ENCODE assay signal across 8 mouse cellular contexts in the genomic region with DNA sequence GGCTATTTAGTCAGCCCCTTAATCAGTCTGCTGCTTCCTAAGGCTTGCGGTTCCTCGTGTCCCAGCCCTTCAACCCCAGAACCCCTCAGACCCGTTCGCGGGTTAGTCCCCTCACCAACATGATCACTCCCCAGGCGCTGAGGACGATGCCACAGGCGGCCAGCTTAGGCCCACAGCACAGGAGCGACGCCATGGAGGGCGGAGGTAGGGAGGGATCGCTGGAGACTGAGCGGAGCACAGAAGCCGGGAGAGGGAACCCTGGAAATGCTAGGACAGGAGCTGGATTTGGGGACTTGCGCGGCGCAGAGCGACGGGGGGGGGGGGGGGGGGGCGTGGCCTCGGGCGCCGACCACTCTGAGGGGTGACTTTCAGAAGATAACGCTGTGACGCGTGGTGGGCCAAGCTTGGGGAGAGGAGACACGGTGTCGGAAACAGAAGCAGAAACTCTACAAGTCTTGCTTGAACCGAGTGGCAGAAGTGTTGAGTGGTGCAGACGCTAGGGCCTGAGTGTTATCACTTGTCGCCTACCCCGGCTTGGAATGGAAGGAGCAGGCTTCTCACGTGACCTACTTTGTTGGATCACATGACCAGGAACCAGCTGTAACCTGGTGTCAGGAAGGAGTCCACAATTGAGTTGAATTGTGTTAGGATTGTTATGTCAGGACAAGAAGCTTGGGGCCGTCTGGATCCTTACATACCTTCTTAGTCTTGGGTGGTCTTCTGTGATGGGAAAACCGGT. TPM values are rescaled to one million over a fixed set of nuclear protein-coding genes. Genes with fewer than 3 reads are reported as not detected.
DNase-seq lines count a peak whose midpoint lies in the region; ATAC-seq lines count a peak whose summit lies in the region.

A gene (minus strand): TSS at position 290 of the 739 bp plus-strand sequence.
A gene (minus strand): TSS at position 302 of the 739 bp plus-strand sequence.

- H3K4me1 ChIP-seq in embryonic facial prominence, embryonic 11.5 days (ENCODE audit: control insufficient read depth, insufficient read depth, low read length), result no peaks in the 10 kb centered on the region; the same call in 1 of the 2 replicates
- peaks cover 31% of the 10 kb centered on the region for H3K4me1 ChIP-seq in limb, embryonic 13.5 days
- peaks cover 29% of the 10 kb centered on the region for H3K4me1 ChIP-seq in midbrain, embryonic 15.5 days

- under 1% methylated on average over 33 of the region's 35 CpGs for WGBS in embryonic facial prominence, embryonic 11.5 days
- under 1% methylated on average over 30 of the region's 35 CpGs for WGBS in limb, embryonic 13.5 days
- under 1% methylated on average over 28 of the region's 35 CpGs for WGBS in midbrain, embryonic 15.5 days

- H3K9me3 ChIP-seq in embryonic facial prominence, embryonic 11.5 days (replicated peaks; ENCODE audit: control insufficient read depth, low read length), result no peaks in the 10 kb centered on the region
- H3K9me3 ChIP-seq in limb, embryonic 13.5 days, result no peaks in the 10 kb centered on the region
- H3K9me3 ChIP-seq in midbrain, embryonic 15.5 days, result no peaks in the 10 kb centered on the region

- no peaks in the 10 kb centered on the region for H3K27me3 ChIP-seq in embryonic facial prominence, embryonic 11.5 days (ENCODE audit: control insufficient read depth, insufficient read depth, low read length)
- peaks cover 8% of the 10 kb centered on the region for H3K27me3 ChIP-seq in limb, embryonic 13.5 days
- peaks cover 2% of the 10 kb centered on the region; the same call in 1 of the 2 replicates for H3K27me3 ChIP-seq in midbrain, embryonic 15.5 days (replicated peaks)

- peak within 1 kb of the TSS; percentile 87 for H3K4me3 ChIP-seq in embryonic facial prominence, embryonic 11.5 days (ENCODE audit: low read depth, low read length)
- H3K4me3 ChIP-seq in limb, embryonic 13.5 days, result peak within 1 kb of the TSS; percentile 95
- H3K4me3 ChIP-seq in midbrain, embryonic 15.5 days, result peak within 1 kb of the TSS; percentile 96

- H3K36me3 ChIP-seq in embryonic facial prominence, embryonic 11.5 days (replicated peaks; ENCODE audit: control insufficient read depth, insufficient read depth, low read depth, low read length), result no peaks in the 10 kb centered on the region
- H3K36me3 ChIP-seq in limb, embryonic 13.5 days, result peaks cover 13% of the 10 kb centered on the region
- H3K36me3 ChIP-seq in midbrain, embryonic 15.5 days (replicated peaks), result peaks cover 5% of the 10 kb centered on the region; the same call in 1 of the 2 replicates

- H3K27ac ChIP-seq in embryonic facial prominence, embryonic 11.5 days (replicated peaks; ENCODE audit: low read depth, low read length), result peak within 1 kb of the TSS; percentile 28; the same call in 1 of the 2 replicates
- H3K27ac ChIP-seq in limb, embryonic 13.5 days, result peak within 1 kb of the TSS; percentile 67
- H3K27ac ChIP-seq in midbrain, embryonic 15.5 days, result peak within 1 kb of the TSS; percentile 93

- peak; percentile 17; the same call in 1 of the 2 replicates for ATAC-seq in embryonic facial prominence, embryonic 11.5 days (replicated peaks; ENCODE audit: insufficient number of reproducible peaks, low FRiP score, low TSS enrichment, low read depth)
- peak; percentile 46 for ATAC-seq in limb, embryonic 13.5 days (ENCODE audit: low FRiP score, low read depth)
- ATAC-seq in midbrain, embryonic 15.5 days (replicated peaks), result peak; percentile 49

- peak within 1 kb of the TSS; percentile 91 for H3K4me2 ChIP-seq in embryonic facial prominence, embryonic 11.5 days (ENCODE audit: low read depth, low read length)
- peak within 1 kb of the TSS; percentile 98 for H3K4me2 ChIP-seq in limb, embryonic 13.5 days (replicated peaks)
- H3K4me2 ChIP-seq in midbrain, embryonic 15.5 days, result peak within 1 kb of the TSS; percentile 92

- peak; percentile 76 to 81 for DNase-seq in urinary bladder, adult 18-20 months (ENCODE audit: low spot score in 2 of 2)
- DNase-seq in urinary bladder, postnatal 10 days (ENCODE audit: low spot score), result no peak
- peak; percentile 91 for DNase-seq in embryonic facial prominence, embryonic 11.5 days (ENCODE audit: low spot score)
- peak; percentile 89 for DNase-seq in heart, adult 8-10 months (ENCODE audit: low spot score)
- DNase-seq in kidney, adult 8-10 months, result peak; percentile 85 to 88
- DNase-seq in spleen, adult 18-20 months, result peak; percentile 61 to 75

- peak within 1 kb of the TSS; percentile 88 for H3K9ac ChIP-seq in embryonic facial prominence, embryonic 11.5 days (replicated peaks; ENCODE audit: low read length)
- H3K9ac ChIP-seq in limb, embryonic 13.5 days, result peak within 1 kb of the TSS; percentile 90
- H3K9ac ChIP-seq in midbrain, embryonic 15.5 days, result peak within 1 kb of the TSS; percentile 97

RNA-seq across cellular contexts. Expression of the first gene that starts in this region (rescaled TPM):
- 7.5 and 9.1 TPM in 2 replicates for polyA plus RNA-seq in embryonic facial prominence, embryonic 11.5 days (2014; fragmentation: Nextera tagmentation; extraction: Ambion mirVana)
- 1 to 10 TPM; 1.2 to 2.7 (median 2.4) TPM for total RNA-seq in heart, adult 8-10 months (2022)
- 11.6 and 12.1 TPM in 2 replicates for polyA plus RNA-seq in limb, embryonic 13.5 days (2015; fragmentation: Nextera tagmentation; extraction: Ambion mirVana)
- 13.0 and 14.1 TPM in 2 replicates for polyA plus RNA-seq in midbrain, embryonic 15.5 days (2015; fragmentation: Nextera tagmentation; extraction: Ambion mirVana)

RNA-seq across cellular contexts. Expression of the second gene that starts in this region (rescaled TPM):
- polyA plus RNA-seq in embryonic facial prominence, embryonic 11.5 days (2014; fragmentation: Nextera tagmentation; extraction: Ambion mirVana), result 103 and 110 TPM in 2 replicates
- 100 to 1,000 TPM in 2 of 4 experiments, 10 to 100 TPM in 2; 91.2 to 119 (median 96.3) TPM for total RNA-seq in heart, adult 8-10 months (2022)
- 152 and 162 TPM in 2 replicates for polyA plus RNA-seq in limb, embryonic 13.5 days (2015; fragmentation: Nextera tagmentation; extraction: Ambion mirVana)
- 351 and 366 TPM in 2 replicates for polyA plus RNA-seq in midbrain, embryonic 15.5 days (2015; fragmentation: Nextera tagmentation; extraction: Ambion mirVana)

Comparison
In these comparisons a context has a peak if more than half of its experiments do, and no peak if none do; other contexts are left out.
1. H3K27ac ChIP-seq: peak in every context shown above with its lines; median percentile 93 in midbrain, embryonic 15.5 days; 67 in limb, embryonic 13.5 days; 28 in embryonic facial prominence, embryonic 11.5 days.